Mouse (Mus musculus) liver, embryonic 14.5 days (tissue): ENCODE results near the gene Cys1. TPM values are rescaled to one million over a fixed set of nuclear protein-coding genes. Genes with fewer than 3 reads are reported as not detected.

Source experiments
- ATAC-seq: fragments of 200-750 bp; cut with Nextera tagmentation; 2 replicates; pipeline ENCODE4 v1.8.0; 2017; ENCODE audit warnings: moderate number of reproducible peaks, mild to moderate bottlenecking, moderate library complexity; ENCODE audit not compliant: insufficient read depth
- DNase-seq, 3 experiments: peaks; one replicate each; pipeline ENCODE4 v3.0.0-alpha.2; 2012 to 2013; ENCODE audit warnings: low read depth in 3 of 3, low spot score in 3 of 3
- H3K27ac ChIP-seq: fragments of 300-500 bp; sonication (generic); 2 replicates; pipeline ENCODE4 v1.5.1; 2014; ENCODE audit warnings: moderate library complexity, mild to moderate bottlenecking, control low read depth, inconsistent platforms
- H3K27me3 ChIP-seq: fragments of 300-500 bp; sonication (generic); 2 replicates; pipeline ENCODE4 v1.6.1; 2014; ENCODE audit warnings: mild to moderate bottlenecking, low read length, moderate library complexity; ENCODE audit not compliant: control insufficient read depth, insufficient read depth
- H3K36me3 ChIP-seq: fragments of 300-500 bp; sonication (generic); replicated peaks from 2 replicates; pipeline ENCODE4 v1.6.1; 2014; ENCODE audit warnings: low read depth; ENCODE audit not compliant: control insufficient read depth, insufficient read depth
- H3K4me1 ChIP-seq, 2 experiments: fragments of 200-500 bp in 1 of 2; fragments of 300-500 bp in 1 of 2; sonication (generic) in 1 of 2; replicated peaks; 2 replicates each; pipeline ENCODE4 v1.6.1; 2012 to 2014; ENCODE audit warnings: antibody characterized with exemption in 1 of 2, inconsistent platforms in 1 of 2, low read length in 1 of 2; ENCODE audit not compliant: control insufficient read depth in 2 of 2, insufficient read depth in 2 of 2
- H3K4me2 ChIP-seq: fragments of 300-500 bp; sonication (generic); 2 replicates; pipeline ENCODE4 v1.6.1; 2014; ENCODE audit warnings: low read depth, mild to moderate bottlenecking, control low read depth, moderate library complexity
- H3K4me3 ChIP-seq, 2 experiments: fragments of 200-500 bp in 1 of 2; fragments of 300-500 bp in 1 of 2; sonication (generic) in 1 of 2; 2 replicates each; pipeline ENCODE4 v1.5.1; 2012 to 2014; ENCODE audit warnings: low read depth in 2 of 2, low read length in 2 of 2, mild to moderate bottlenecking in 2 of 2, control low read depth in 1 of 2, inconsistent platforms in 1 of 2, moderate library complexity in 1 of 2; ENCODE audit not compliant: insufficient read depth in 1 of 2
- H3K9ac ChIP-seq: fragments of 300-500 bp; sonication (generic); replicated peaks from 2 replicates; pipeline ENCODE4 v1.6.1; 2014; ENCODE audit warnings: mild to moderate bottlenecking, control low read depth, moderate library complexity
- H3K9me3 ChIP-seq: fragments of 300-500 bp; sonication (generic); 2 replicates; pipeline ENCODE4 v1.6.1; 2016; ENCODE audit warnings: low read length, mixed read lengths; ENCODE audit not compliant: control insufficient read depth
- CTCF ChIP-seq: IDR thresholded peaks from 2 replicates; pipeline ENCODE4 v1.5.1; 2016; ENCODE audit warnings: antibody characterized with exemption, low read depth, control low read depth
- EP300 ChIP-seq: IDR thresholded peaks from 2 replicates; pipeline ENCODE4 v1.6.1; 2016; ENCODE audit warnings: antibody characterized with exemption, low read depth
- WGBS: fragments of 180-500 bp; shearing (Covaris S2); extraction: QIAGEN DNeasy Blood & Tissue Kit; methylation state at CpG from one replicate; pipeline ENCODE4 v1.1.7; 2014; ENCODE audit not compliant: insufficient replicate concordance; 5-methylcytosine and 5-hydroxymethylcytosine counted together
- polyA plus RNA-seq, 2 experiments: library from polyadenylated mRNA; depleted of rRNA in 1 of 2; stranded (reverse) in 1 of 2; unstranded in 1 of 2; fragments of >200 nt; fragmentation: Nextera tagmentation in 1 of 2; extraction: Ambion mirVana in 1 of 2; gene quantifications; 2 replicates each; pipeline versions ENCODE4 v1.2.1 to v1.2.3; 2012 to 2014

The Cys1 gene
- polyA plus RNA-seq, 2 experiments: 0.28 to 0.74 TPM

- Histone ChIP-seq H3K9ac (no peak overlapping the region; the same call in 1 of the 2 replicates), H3K9me3 (no peaks in the 10 kb centered on the region), H3K27me3 (no peaks in the 10 kb centered on the region), H3K27ac (peak overlapping the region; percentile 87), H3K4me2 (no peak overlapping the region), H3K4me3 (no peak overlapping the region), H3K36me3 (no peaks in the 10 kb centered on the region), H3K4me1 (peaks cover 31 to 43% of the 10 kb centered on the region in 2 experiments)
- ATAC-seq (0 out of 2 replicates have a peak, but pooled peaks have one; percentile 14), DNase-seq (no peak)
- TF ChIP-seq CTCF (no peak), EP300 (no peak)
- 74% methylated on average over 3 of the region's 3 CpGs for WGBS
Observed at GRCm38 (mm10) chr12:24634648-24635047, 47.0 kb downstream of the Cys1 start.

DNA sequence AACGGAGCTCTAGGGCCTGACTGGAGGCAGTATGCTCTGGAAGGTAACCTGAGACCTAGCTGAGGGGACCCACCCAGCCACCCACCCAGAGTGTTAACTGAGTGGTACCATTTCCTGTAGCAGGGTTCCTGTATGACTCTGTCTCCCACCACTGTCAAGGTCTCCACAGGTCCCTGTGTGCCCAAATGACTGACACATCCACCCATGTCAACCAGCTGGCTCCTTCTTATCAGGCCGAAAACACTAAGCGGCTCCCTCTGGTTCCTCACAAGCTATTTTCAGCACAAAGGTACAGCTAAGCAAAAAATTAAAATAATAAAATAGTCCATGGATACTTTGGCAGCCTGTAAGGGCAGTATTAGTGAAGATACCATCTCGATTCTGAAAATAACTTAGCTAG is 47.4 kb downstream of the Cys1 start:
- ATAC-seq: peak; percentile 76
- no peak for DNase-seq
- Histone ChIP-seq H3K4me2 (peak overlapping the region; percentile 11), H3K27me3 (no peaks in the 10 kb centered on the region), H3K9ac (peak overlapping the region; percentile 34; the same call in 1 of the 2 replicates), H3K27ac (peak overlapping the region; percentile 87), H3K9me3 (no peaks in the 10 kb centered on the region), H3K36me3 (no peaks in the 10 kb centered on the region), H3K4me3 (no peak overlapping the region), H3K4me1 (peaks cover 27 to 39% of the 10 kb centered on the region in 2 experiments)
- TF ChIP-seq EP300 (no peak), CTCF (no peak)
- WGBS: 20% methylated on average over 4 of the region's 4 CpGs

DNA sequence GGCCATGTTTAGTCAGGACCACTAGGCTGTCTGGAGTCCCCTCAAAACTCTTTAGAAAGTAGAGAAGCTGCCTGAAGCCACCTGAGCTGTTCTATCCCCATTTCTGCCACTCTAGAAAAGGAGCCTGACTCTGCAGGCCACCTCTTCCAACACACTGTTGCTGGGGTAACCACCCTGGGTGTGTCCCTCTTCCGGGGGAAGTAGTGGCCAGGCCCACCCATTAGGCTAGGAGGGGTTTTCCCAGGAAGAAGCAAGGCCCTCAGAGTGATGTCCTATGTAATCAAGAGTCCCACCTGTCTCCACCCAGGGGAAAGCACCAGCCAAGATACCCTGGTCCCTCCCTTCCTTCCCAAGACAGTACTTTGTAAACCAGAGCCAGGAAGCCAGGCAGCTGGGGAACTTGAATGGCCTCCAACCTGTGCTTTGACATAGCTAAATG is 47.8 kb downstream of the Cys1 start:
- TF ChIP-seq CTCF (0 out of 2 replicates have a peak, but pooled peaks have one; percentile 1), EP300 (no peak)
- Histone ChIP-seq H3K9ac (peak overlapping the region; percentile 34; the same call in 1 of the 2 replicates), H3K4me1 (peaks cover 25 to 35% of the 10 kb centered on the region in 2 experiments), H3K4me2 (peak overlapping the region; percentile 11), H3K27me3 (no peaks in the 10 kb centered on the region), H3K4me3 (no peak overlapping the region), H3K36me3 (no peaks in the 10 kb centered on the region), H3K27ac (peak overlapping the region; percentile 87), H3K9me3 (no peaks in the 10 kb centered on the region)
- 19% methylated on average over 1 of the region's 1 CpGs for WGBS
- DNase-seq (peak in 1 of 3 experiments; percentile 91), ATAC-seq (peak; percentile 82)

DNA sequence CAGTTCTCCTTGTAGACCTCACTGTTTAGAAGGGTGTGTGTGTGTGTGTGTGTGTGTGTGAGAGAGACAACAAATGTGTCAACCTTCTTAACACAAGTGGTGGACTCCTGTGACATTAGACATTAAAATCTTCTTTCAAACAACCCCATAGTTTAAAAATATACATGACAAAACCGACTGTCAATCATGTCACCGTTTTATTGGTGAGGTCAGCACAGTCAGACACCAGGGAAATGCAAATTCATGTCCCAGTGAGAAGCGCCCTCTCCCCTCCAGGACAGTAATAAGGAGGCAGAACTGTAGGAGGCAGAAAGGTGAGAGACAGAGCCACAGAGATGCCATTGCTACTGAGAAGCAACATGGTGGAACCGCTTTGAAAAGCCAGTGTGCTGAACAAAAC is 49.2 kb downstream of the Cys1 start:
- no peaks in the 10 kb centered on the region for H3K9me3 ChIP-seq
- TF ChIP-seq CTCF (no peak), EP300 (no peak)
- no peak overlapping the region for H3K27ac ChIP-seq
- DNase-seq: no peak
- peaks cover 25 to 35% of the 10 kb centered on the region in 2 experiments for H3K4me1 ChIP-seq
- no peaks in the 10 kb centered on the region for H3K36me3 ChIP-seq
- no peak overlapping the region for H3K9ac ChIP-seq
- no peak overlapping the region for H3K4me2 ChIP-seq
- H3K27me3 ChIP-seq: no peaks in the 10 kb centered on the region
- no peak for ATAC-seq
- H3K4me3 ChIP-seq: no peak overlapping the region
- WGBS: 60% methylated on average over 4 of the region's 4 CpGs

DNA sequence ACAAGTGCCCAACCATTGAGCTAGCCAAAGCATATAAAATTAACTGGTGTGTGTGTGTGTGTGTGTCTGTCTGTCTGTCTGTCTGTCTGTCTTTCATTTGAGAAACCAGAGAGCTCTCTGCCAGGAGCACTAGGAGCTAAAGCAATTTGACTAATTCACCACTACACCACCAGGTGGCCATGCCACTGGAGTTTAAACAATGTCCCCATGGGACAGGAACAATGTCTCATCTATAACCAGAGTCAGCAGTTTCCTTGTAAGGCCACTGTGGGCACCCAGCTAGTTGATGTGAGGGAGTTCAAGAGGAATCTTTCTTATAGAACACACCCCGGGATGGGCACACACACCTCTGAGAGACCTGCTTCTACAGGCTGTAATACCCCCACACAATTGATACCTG is 51.4 kb downstream of the Cys1 start:
- no peaks in the 10 kb centered on the region for H3K9me3 ChIP-seq
- no peaks in the 10 kb centered on the region for H3K36me3 ChIP-seq
- H3K9ac ChIP-seq: no peak overlapping the region
- no peak overlapping the region for H3K4me3 ChIP-seq
- peaks cover 23 to 31% of the 10 kb centered on the region in 2 experiments for H3K4me1 ChIP-seq
- no peak for ATAC-seq
- no peaks in the 10 kb centered on the region for H3K27me3 ChIP-seq
- DNase-seq: peak in 1 of 3 experiments; percentile 31
- TF ChIP-seq CTCF (peak; percentile 74), EP300 (no peak)
- WGBS: 45% methylated on average over 1 of the region's 1 CpGs
- H3K27ac ChIP-seq: no peak overlapping the region
- no peak overlapping the region for H3K4me2 ChIP-seq
